Mouse (Mus musculus) midbrain, postnatal 0 days (tissue): Measurements from ENCODE around the gene Rbm42. TPM values are rescaled to one million over a fixed set of nuclear protein-coding genes. Genes with fewer than 3 reads are reported as not detected.

Experiments
- ATAC-seq: fragments of 200-750 bp; cut with Nextera tagmentation; 2 replicates; pipeline ENCODE4 v1.8.0; 2017; ENCODE audit warnings: moderate number of reproducible peaks, mild to moderate bottlenecking, moderate TSS enrichment, moderate library complexity; ENCODE audit not compliant: low FRiP score
- DNase-seq: peaks from one replicate; pipeline ENCODE4 v3.0.0-alpha.2; 2015; ENCODE audit warnings: low spot score
- H3K27ac ChIP-seq: fragments of 300-500 bp; sonication (generic); 2 replicates; pipeline ENCODE4 v1.5.1; 2014; ENCODE audit warnings: low read depth, mild to moderate bottlenecking, low read length, mixed read lengths
- H3K27me3 ChIP-seq: fragments of 300-500 bp; sonication (generic); 2 replicates; pipeline ENCODE4 v1.6.1; 2014; ENCODE audit warnings: low read length, control low read depth, mixed read lengths; ENCODE audit not compliant: insufficient read depth
- H3K36me3 ChIP-seq: fragments of 300-500 bp; sonication (generic); 2 replicates; pipeline ENCODE4 v1.6.1; 2014; ENCODE audit warnings: low read length, control low read depth, mixed read lengths; ENCODE audit not compliant: insufficient read depth
- H3K4me1 ChIP-seq: fragments of 300-500 bp; sonication (generic); 2 replicates; pipeline ENCODE4 v1.6.1; 2014; ENCODE audit warnings: mild to moderate bottlenecking, control low read depth, antibody characterized with exemption, low read length, mixed read lengths; ENCODE audit not compliant: insufficient read depth
- H3K4me2 ChIP-seq: fragments of 300-500 bp; sonication (generic); 2 replicates; pipeline ENCODE4 v1.6.1; 2014; ENCODE audit warnings: low read depth, mild to moderate bottlenecking, low read length, mixed read lengths; ENCODE audit not compliant: poor library complexity, severe bottlenecking
- H3K4me3 ChIP-seq: fragments of 300-500 bp; sonication (generic); 2 replicates; pipeline ENCODE4 v1.5.1; 2014; ENCODE audit warnings: low read depth, mild to moderate bottlenecking, low read length, moderate library complexity
- H3K9ac ChIP-seq: fragments of 300-500 bp; sonication (generic); replicated peaks from 2 replicates; pipeline ENCODE4 v1.6.1; 2014; ENCODE audit warnings: mild to moderate bottlenecking, low read length, moderate library complexity, mixed read lengths; ENCODE audit not compliant: poor library complexity, severe bottlenecking
- H3K9me3 ChIP-seq: fragments of 300-500 bp; sonication (generic); 2 replicates; pipeline ENCODE4 v1.6.1; 2016; ENCODE audit warnings: low read length, control low read depth
- CTCF ChIP-seq: IDR thresholded peaks from 2 replicates; pipeline ENCODE4 v1.5.1; 2016; ENCODE audit warnings: antibody characterized with exemption, mild to moderate bottlenecking
- WGBS: fragments of 180-500 bp; shearing (Covaris S2); extraction: QIAGEN DNeasy Blood & Tissue Kit; methylation state at CpG from one replicate; pipeline ENCODE4 v1.1.7; 2014; 5-methylcytosine and 5-hydroxymethylcytosine counted together
- polyA plus RNA-seq: library from polyadenylated mRNA; unstranded; fragments of >200 nt; fragmentation: Nextera tagmentation; extraction: Ambion mirVana; gene quantifications from 2 replicates; pipeline ENCODE4 v1.2.1, GENCODE M21; 2015
- total RNA-seq: library from RNA; depleted of rRNA; stranded (reverse); fragments of >200 nt; gene quantifications from 2 replicates; pipeline ENCODE4 v1.2.3, GENCODE M21; 2014

Gene Rbm42
- total and polyA plus RNA-seq, 2 experiments from 2014 or later: 120 to 185 TPM

- no peak for ATAC-seq
Measured at GRCm38 (mm10) chr7:30604424-30604823, 45.7 kb downstream of the Rbm42 start.

GRCm38 (mm10) chr7:30602583-30602982 lies 47.5 kb downstream of the Rbm42 start:
- no peaks in the 10 kb centered on the region for H3K27me3 ChIP-seq
- no peak for TF ChIP-seq CTCF
- 67% methylated on average over 3 of the region's 3 CpGs for WGBS
- ATAC-seq (no peak), DNase-seq (no peak)
- no peak overlapping the region for H3K9ac ChIP-seq
- no peaks in the 10 kb centered on the region for H3K4me1 ChIP-seq
- no peaks in the 10 kb centered on the region for H3K9me3 ChIP-seq
- no peaks in the 10 kb centered on the region for H3K36me3 ChIP-seq
- H3K27ac ChIP-seq: no peak overlapping the region
- H3K4me3 ChIP-seq: no peak overlapping the region
- no peak overlapping the region for H3K4me2 ChIP-seq

More at GRCm38 (mm10) chr7:30604424-30604823, 45.7 kb downstream of the Rbm42 start:
- H3K36me3 ChIP-seq: no peaks in the 10 kb centered on the region
- no peak overlapping the region for H3K9ac ChIP-seq
- no peaks in the 10 kb centered on the region for H3K9me3 ChIP-seq
- no peaks in the 10 kb centered on the region for H3K4me1 ChIP-seq
- H3K4me3 ChIP-seq: no peak overlapping the region
- no peak for TF ChIP-seq CTCF
- no peak overlapping the region for H3K27ac ChIP-seq
- DNase-seq: no peak
- 60% methylated on average over 8 of the region's 8 CpGs for WGBS
- H3K27me3 ChIP-seq: no peaks in the 10 kb centered on the region
- H3K4me2 ChIP-seq: no peak overlapping the region

GRCm38 (mm10) chr7:30600651-30601050 lies 49.5 kb downstream of the Rbm42 start:
- Histone ChIP-seq H3K4me2 (no peak overlapping the region), H3K4me3 (no peak overlapping the region), H3K27me3 (no peaks in the 10 kb centered on the region), H3K9me3 (no peaks in the 10 kb centered on the region), H3K4me1 (no peaks in the 10 kb centered on the region), H3K36me3 (no peaks in the 10 kb centered on the region), H3K27ac (no peak overlapping the region), H3K9ac (no peak overlapping the region)
- 72% methylated on average over 7 of the region's 7 CpGs for whole genome bisulfite sequencing
- TF ChIP-seq CTCF: no peak
- DNase-seq (no peak), ATAC-seq (no peak)

- peak; percentile 96 for DNase-seq
Measured at GRCm38 (mm10) chr7:30599933-30600353, 50.2 kb downstream of the Rbm42 start.

GRCm38 (mm10) chr7:30598786-30599185 lies 51.3 kb downstream of the Rbm42 start, which contains the start of gene Zbtb32:
Gene Zbtb32, minus strand, starts transcription at chr7:30598909.
- DNase-seq (no peak), ATAC-seq (no peak)
- Histone ChIP-seq H3K4me1 (no peaks in the 10 kb centered on the region), H3K4me3 (no peak within 1 kb of the TSS), H3K27ac (no peak within 1 kb of the TSS), H3K27me3 (no peaks in the 10 kb centered on the region), H3K9ac (no peak within 1 kb of the TSS), H3K4me2 (peak within 1 kb of the TSS; percentile 29; the same call in 1 of the 2 replicates), H3K9me3 (no peaks in the 10 kb centered on the region), H3K36me3 (no peaks in the 10 kb centered on the region)
- no peak for TF ChIP-seq CTCF
- 95% methylated on average over 12 of the region's 12 CpGs for WGBS

More at GRCm38 (mm10) chr7:30599933-30600353, 50.2 kb downstream of the Rbm42 start:
- no peaks in the 10 kb centered on the region for H3K27me3 ChIP-seq
- H3K36me3 ChIP-seq: no peaks in the 10 kb centered on the region
- no peaks in the 10 kb centered on the region for H3K4me1 ChIP-seq
- H3K4me2 ChIP-seq: peak overlapping the region; percentile 29
- H3K27ac ChIP-seq: no peak overlapping the region
- TF ChIP-seq CTCF: no peak
- WGBS: 1% methylated on average over 16 of the region's 16 CpGs
- no peaks in the 10 kb centered on the region for H3K9me3 ChIP-seq
- 0 out of 2 replicates have a peak overlapping the region, but pooled peaks have one; percentile 5 for H3K4me3 ChIP-seq
- no peak overlapping the region for H3K9ac ChIP-seq
- ATAC-seq: peak; percentile 97

GRCm38 (mm10) chr7:30596811-30597210 lies 53.3 kb downstream of the Rbm42 start:
- H3K9me3 ChIP-seq: no peaks in the 10 kb centered on the region
- no peak for ATAC-seq
- no peaks in the 10 kb centered on the region for H3K36me3 ChIP-seq
- H3K4me2 ChIP-seq: no peak overlapping the region
- H3K9ac ChIP-seq: no peak overlapping the region
- H3K27ac ChIP-seq: no peak overlapping the region
- no peaks in the 10 kb centered on the region for H3K27me3 ChIP-seq
- 68% methylated on average over 5 of the region's 5 CpGs for WGBS
- no peak for TF ChIP-seq CTCF
- H3K4me1 ChIP-seq: no peaks in the 10 kb centered on the region
- no peak overlapping the region for H3K4me3 ChIP-seq
- no peak for DNase-seq
